ENCODE assay signal across 10 mouse cellular contexts in genomic region chr2:13501553-13501952, GRCm38 (mm10).
"Had no signal": no experiment of that assay in that cellular context is flagged by ENCODE, and none has a peak within 500 bp of the region (broad histone marks: within the 10 kb centered on the region; RNA-seq: fewer than 3 reads in every experiment).

No protein-coding gene starts in this region.

- H3K4me3 ChIP-seq: limb, embryonic 15.5 days; liver, embryonic 12.5 days; midbrain, embryonic 12.5 days had no signal

- ATAC-seq: intestine, embryonic 16.5 days; liver, embryonic 12.5 days had no signal

- H3K36me3 ChIP-seq: limb, embryonic 15.5 days; liver, embryonic 12.5 days; midbrain, embryonic 12.5 days had no signal

- H3K4me2 ChIP-seq: limb, embryonic 15.5 days; liver, embryonic 12.5 days; lung, embryonic 14.5 days; midbrain, embryonic 12.5 days had no signal

- H3K27ac ChIP-seq: limb, embryonic 15.5 days; liver, embryonic 12.5 days; midbrain, embryonic 12.5 days; stomach, postnatal 0 days had no signal

- H3K9ac ChIP-seq: limb, embryonic 15.5 days; liver, embryonic 12.5 days; lung, embryonic 14.5 days; midbrain, embryonic 12.5 days had no signal

- H3K4me1 ChIP-seq: limb, embryonic 15.5 days had no signal

- H3K27me3 ChIP-seq: limb, embryonic 15.5 days; liver, embryonic 12.5 days; midbrain, embryonic 12.5 days had no signal

- DNase-seq: kidney, postnatal 25 days; lung, embryonic 14.5 days; lung, postnatal 10 days; lung, postnatal 4 days; thymus, postnatal 4 days had no signal

- H3K9me3 ChIP-seq: limb, embryonic 15.5 days; liver, embryonic 12.5 days; midbrain, embryonic 12.5 days had no signal
